Mouse (Mus musculus): Measurements from ENCODE around the gene Fpr-rs7. TPM values are rescaled to one million over a fixed set of nuclear protein-coding genes. Genes with fewer than 3 reads are reported as not detected.

Gene Fpr-rs7
- not detected in 2 replicates for total RNA-seq (2023)

GRCm38 (mm10) chr17:20114126-20114525, at the start of gene Fpr-rs7:
Gene Fpr-rs7 (minus strand): TSS chr17:20114226.

Other genes starting within 250 kb of the Fpr-rs7 start
- not detected in 2 replicates for gene Vmn2r104, start 65.9 kb downstream of the Fpr-rs7 start, total RNA-seq (2023)
- not detected in 2 replicates for gene Fpr-rs6, start 68.9 kb upstream of the Fpr-rs7 start, total RNA-seq (2023)
- gene Vmn2r105, start 120.8 kb upstream of the Fpr-rs7 start, total RNA-seq (2023): not detected in 2 replicates
- not detected in 2 replicates for gene Vmn2r106, start 171.3 kb upstream of the Fpr-rs7 start, total RNA-seq (2023)
- not detected in 2 replicates for gene Vmn2r107, start 231.0 kb upstream of the Fpr-rs7 start, total RNA-seq (2023)